Mouse (Mus musculus) adrenal gland, postnatal 10 days (tissue): ENCODE data around the gene Gm3336. TPM values are rescaled to one million over a fixed set of nuclear protein-coding genes. Genes with fewer than 3 reads are reported as not detected.
A peak's percentile ranks its signal among the peaks of the same experiment; 100 is the strongest.

Experiments
- DNase-seq: peaks from one replicate; pipeline ENCODE4 v3.0.0; 2021; ENCODE audit warnings: mixed read lengths
- total RNA-seq, 2 experiments: library from RNA; stranded (reverse); gene quantifications; 2 replicates each; pipeline ENCODE4 v1.2.3; 2021

Gm3336 gene
- total RNA-seq, 2 experiments from 2014 or later: not detected

DNA sequence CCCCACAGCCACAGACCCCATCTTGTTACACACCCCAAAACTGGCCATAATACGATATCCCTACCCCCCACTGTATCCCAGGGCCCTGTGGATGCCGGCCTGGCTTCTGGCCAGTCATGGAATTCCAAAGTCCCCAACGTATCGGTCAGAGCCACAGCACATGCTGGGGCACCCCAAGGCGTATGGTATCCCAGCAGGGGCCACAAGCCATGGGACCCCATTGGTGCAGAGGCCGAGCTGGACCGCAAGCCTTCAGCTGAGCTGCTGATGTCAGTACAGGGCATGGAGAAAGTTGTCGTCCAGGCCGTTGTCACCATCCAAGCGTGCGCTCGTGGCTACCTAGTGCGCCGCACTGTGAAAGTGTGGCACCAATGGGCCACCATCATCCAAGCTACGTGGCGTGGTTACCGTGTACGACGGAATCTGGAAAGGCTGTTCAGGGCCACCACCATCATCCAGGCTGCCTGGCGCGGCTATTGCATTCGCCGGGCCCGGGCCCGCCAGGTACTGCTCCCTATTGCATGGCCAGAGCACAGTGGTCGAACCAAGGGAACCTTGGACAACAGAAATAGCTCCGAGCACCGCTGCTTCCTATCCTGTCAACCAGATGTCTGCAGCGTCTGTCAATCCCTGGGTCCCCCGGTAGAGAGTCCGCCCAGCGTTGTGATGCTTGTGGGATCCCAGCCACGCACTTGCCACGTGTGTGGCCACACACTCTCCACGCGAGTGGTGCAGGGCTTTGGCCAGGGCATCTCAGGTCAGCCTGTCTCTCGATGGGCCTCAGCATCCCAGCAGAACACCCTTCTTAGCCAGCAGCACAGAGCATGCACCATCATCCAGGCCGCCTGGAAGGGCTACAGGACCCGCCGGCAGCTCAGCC is 1.6 kb upstream of the Gm3336 start:
- no peak for DNase-seq

DNA sequence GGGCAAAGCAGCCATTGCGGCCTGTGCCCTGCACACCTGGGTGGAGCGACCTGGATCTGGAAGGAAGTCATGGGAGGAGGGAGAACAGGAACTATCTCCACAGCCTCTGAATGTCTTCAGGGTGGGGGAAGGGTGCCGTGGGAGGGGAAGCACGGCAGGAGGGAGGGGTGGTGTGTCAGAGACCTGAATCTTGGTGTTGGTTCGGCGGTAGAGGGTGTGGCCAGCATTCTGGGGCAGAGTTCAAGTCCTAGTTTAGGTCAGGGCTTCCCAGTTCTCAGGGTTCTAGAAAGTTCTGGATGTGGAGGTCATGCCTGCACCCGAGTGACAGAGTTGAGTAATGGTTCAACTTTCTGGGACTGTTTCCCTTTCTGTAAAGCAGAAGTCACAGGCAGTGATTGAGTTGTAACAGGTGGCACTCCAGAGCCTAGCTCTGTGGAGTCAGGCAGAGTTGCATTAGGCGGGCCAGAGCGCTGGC is 1.5 kb downstream of the Gm3336 start:
- no peak for DNase-seq

DNA sequence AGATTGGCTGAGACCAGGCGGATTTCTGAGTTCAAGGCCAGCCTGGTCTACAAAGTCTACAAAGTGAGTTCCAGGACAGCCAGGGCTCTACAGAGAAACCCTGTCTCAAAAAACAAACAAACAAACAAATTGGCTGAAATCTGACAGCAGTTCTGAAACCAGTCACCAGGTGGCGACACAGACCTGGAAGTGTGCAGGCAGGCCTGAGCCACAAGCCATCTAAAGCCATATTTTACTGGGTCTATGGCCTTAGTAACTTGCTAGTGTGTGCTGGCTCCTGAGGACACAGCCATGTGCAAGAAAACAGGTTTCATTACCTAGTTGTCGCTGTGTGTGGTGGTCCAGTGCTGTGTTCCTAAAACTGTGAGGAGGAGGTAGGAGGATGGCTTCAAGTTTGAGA is 2.4 kb downstream of the Gm3336 start:
- DNase-seq: peak; percentile 87

DNA sequence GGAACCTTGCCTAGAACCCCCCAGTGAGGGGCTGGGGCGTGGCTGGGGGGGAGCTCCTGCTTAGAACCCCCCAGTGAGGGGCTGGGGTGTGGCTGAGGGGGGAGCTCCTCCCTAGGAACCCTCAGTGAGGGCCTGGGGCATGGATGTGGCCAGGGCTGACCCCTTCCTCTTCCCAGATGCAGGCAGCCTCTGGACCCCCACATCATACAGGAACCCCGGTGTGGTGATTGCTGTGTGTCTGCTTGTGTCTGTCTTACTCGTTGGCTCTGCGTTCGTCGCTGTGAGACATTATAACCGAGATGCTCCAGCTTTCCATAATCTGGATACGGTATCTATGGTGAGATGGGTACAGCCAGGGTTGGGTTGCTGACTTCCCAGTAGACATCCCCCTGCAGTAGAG is 3.3 kb downstream of the Gm3336 start:
- DNase-seq: no peak

DNA sequence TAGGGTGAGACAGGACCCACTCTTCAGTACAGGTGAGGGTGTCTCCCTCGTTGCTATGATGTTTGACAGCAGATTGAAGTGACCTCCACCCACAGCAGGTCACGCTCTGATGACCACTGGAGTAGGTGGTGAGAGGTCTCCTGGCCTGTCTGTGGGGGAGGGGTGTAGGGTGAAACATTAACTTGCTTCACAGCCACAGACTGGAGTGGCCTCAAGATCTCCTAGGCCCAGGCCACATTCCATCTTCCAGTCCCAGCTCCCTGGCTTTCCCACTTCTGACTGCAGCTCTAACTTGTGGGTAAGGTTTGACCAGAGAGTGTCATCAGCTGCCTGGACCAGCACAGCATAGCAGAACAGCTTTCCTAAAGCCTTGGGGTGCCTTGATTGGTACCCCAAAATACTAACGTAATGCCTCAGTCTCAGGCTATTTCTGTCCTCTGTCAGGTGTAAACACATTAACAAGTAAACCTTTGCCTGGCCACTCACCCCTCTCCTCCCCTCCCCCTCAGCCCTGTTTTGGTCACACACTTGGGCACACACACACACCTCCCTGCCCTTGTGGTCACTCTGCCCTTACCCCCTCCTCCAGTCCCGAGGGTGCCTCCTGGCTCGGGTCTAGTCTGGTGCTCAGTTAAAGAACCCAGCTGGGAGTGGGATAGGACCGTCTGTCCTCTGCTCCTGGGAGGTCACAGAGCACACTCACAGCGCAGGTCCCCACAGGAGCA is 5.3 kb downstream of the Gm3336 start, which contains the start of gene Pde4c:
Gene Pde4c, plus strand, starts transcription at position 235 of the 725 bp plus-strand sequence.
- DNase-seq: no peak

DNA sequence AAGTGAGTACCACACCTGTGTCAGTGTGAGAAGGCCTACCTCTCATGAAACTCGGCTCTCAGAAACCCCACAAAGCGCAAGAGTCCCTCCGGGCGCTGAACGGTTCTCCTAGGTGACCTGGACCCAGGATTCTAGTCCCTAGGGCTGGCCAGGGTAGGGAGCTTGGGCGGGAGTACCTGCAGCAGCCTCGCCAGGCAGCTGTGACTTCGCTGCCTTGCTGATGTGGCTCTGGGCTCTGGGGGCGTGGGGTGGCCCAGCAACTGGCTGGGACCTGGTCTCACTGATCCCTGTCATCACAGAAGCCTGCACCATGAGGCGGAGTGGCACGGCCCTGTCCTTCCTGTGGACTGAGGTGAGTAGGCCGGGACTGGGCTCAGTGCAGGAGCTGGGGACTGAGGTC is 5.9 kb downstream of the Gm3336 start:
- DNase-seq: no peak

DNA sequence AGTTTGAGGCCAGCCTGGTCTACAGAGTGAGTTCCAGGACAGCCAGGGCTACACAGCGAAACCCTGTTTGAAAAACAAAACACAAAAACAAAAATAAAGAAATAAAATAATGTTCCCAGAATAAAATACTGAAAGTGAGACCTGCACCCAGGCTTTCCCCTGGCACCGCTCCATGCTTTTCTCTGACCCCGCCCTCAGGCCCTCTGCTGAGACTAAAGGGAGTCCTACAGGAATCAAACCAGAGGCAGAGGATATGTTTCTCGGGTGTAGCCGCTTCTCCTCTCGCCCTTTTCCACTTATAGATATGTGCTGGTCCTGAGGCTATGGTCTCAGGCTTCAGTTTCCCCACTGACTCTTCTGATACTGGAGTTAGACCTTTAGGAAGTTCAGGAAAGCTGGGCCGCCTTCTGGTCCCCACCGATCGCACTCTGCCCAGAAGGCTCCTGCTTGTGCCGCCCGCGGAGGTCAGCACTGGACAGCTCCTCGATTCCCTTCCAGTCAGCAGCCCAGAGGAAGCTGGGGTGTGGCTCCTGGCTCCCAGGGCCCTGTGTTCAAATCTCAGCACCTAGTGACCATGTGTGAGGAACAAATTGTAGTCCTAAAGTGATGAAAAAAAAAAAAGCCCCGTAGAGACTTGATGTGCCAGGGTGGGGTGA is 7.6 kb downstream of the Gm3336 start:
- DNase-seq: peak; percentile 72

DNA sequence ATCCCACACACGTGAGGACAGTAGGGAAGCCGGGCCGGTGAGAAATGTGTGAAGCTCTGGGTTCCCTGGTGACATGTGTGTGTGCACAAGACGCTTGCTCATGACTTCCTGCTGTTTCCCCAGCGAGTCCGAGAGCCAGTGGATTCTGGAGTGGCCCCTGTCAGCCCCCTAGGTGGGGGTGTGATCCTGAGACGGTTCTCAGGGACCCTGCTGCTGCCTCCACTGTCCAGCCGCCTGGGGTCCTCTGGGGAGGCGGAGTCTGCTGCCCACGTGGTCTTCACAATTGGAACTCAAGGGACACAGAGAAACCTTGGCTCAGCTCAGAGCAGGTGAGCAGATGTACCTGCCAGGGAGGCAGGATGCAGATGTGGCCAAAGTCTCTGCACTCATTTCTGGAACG is 8.4 kb downstream of the Gm3336 start:
- no peak for DNase-seq

DNA sequence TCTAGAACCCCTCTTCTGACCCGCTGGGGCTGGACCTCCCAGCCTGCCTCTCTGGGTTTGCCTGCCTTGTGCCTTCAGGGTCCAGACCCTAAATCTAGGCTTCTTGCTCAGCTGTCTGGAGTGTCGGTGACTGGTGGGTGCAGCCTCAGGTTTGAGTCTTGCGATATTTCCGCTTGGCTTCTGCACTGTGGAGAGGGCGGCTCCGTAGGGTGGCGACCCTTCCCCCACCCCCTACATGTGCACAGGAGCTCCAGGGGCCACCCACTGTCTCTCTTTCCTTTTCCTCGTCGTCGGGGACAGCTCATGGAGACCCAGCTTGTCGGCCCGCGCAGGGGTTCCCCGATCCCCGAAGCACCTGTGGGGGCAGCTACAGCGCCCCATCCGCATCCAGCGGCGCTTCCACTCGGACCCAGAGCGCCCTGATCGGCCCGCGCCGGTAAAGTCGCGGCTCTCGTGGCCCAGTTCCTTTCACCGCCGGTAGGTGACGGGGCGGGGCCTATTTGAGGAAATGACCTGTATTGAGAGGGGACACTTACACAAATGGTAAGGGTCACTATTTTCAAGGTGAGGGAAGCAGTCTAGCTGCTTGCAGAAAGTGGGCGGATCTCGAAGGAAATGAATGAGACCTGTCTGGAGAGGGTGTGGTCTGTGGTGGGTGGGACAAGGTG is 11.6 kb downstream of the Gm3336 start:
- no peak for DNase-seq

DNA sequence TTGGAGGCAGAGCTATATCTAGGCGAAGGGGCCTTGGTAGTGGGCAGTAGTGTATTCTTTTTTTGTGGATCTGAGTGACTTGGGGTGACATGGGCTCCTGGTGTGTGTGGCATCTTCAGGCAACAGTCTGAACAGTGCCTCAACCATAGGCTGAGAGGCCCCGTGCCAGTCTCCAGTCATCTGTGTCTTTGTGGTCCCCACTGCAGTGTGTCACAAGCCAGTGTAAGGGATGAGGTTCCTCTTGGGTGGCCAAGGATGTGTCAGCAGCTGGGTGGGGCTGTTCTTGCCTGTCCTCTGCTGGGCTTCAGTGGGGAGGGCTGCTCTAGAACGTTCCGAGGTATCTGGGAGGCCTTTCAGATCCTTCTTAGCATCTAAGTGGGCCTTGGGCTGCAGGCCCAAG is 12.6 kb downstream of the Gm3336 start:
- DNase-seq: no peak

DNA sequence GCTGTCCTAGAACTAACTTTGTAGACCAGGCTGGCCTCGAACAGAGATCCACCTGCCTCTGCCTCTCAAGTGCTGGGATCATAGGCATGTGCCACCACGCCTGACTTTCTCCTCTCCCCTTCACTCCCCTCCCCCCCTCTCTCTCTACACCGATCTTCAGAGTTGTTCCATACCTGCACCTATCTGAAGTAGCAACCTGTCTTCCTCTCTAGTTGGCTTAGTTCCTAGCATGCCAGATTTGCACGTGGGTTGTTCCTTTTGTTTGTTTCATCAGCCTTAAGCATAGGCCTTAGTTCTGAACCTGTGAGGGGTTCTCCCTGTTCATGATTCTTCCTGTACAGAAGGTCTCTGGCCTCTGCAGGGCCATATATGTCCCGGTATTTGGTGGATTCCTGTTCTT is 19.4 kb downstream of the Gm3336 start:
- DNase-seq: no peak

DNA sequence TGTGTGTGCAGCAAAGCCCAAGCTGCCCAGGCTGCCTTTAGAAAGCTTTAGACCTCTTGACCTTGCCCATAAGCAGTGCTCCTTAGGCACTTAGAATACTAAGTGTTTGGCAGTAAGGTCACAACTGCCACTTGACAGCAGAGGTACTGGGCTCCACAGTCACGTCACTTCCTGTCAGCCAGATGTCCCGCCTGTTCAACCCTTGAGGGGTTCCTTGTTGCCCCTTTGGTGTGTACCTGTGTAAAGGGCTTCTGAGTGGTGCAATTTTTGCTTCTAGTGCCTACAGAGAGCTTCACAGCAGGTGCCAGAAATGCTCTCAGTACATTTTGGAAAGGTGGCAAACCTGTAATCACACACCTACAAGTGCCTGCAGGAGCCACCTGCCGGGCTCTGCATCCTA is 19.9 kb downstream of the Gm3336 start:
- no peak for DNase-seq

DNA sequence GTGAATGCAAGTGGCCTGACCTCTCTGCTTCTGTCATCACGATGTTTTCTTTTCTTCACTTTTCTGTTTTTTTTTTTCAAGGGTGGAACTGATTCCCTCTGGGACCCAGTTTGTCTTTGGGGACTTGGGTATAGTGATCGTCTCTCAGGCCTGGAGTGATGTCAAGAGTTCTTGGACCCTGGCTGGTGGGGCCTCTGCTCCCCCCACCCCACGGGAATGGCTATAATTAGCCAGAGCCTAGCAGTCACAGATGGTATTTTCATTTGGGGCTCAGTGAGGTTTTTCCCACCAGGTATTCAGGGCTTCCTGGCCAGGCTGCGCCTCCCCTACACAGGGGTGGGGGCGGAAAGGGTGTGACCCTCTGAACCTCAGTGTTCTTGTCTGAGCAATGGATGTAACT is 23.3 kb downstream of the Gm3336 start:
- no peak for DNase-seq

DNA sequence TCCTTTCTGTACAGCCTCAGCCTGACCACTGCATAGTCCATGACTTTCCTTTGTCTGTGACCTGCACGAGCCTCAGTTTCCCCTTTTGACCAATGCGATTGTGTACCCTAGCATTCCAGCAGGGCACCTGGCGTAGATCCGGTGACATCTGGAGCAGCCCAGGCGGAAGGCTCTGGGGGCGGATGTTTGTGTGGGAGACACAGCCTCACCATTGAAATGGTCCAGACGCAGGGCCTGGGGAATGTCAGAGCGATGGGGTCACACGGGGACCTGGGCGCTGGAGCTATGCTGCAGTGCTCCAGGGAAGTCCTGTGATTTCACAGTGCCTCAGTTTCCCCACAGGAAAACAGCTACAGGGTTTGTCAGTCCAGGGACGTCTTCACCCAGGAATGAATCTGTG is 23.8 kb downstream of the Gm3336 start:
- DNase-seq: no peak

DNA sequence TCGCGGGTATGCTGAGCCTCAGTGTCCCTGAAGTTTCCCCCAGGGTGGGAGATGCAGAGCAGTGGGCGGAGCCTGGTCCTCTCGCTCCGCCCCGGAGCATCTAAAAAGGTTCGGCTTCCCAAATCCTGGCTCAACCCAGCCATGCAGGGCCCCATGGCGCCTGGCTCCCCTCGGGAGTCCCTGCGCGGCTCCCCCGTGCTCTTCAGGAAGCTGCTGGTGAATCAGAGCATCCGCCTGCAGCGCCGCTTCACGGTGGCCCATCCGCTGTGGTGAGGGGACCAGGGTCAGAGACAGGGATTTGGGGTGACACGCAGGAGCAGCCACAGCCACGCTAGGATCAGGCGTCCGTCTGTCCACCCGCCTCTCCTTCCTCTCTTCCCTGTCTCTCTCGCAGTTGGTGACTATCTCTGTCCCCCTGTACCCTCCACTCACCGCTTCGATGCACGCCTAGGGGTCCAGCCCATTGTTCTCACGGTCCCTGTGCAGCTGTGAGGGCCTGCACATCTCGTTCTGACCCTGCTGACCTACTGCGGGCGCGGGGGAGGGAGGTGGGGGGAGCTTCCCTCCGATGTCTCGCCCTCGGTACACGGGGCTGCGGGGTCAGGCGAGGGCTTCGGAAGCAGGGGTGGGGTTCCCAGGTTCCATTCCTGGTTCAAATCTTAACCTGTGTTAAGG is 24.8 kb downstream of the Gm3336 start:
- no peak for DNase-seq

DNA sequence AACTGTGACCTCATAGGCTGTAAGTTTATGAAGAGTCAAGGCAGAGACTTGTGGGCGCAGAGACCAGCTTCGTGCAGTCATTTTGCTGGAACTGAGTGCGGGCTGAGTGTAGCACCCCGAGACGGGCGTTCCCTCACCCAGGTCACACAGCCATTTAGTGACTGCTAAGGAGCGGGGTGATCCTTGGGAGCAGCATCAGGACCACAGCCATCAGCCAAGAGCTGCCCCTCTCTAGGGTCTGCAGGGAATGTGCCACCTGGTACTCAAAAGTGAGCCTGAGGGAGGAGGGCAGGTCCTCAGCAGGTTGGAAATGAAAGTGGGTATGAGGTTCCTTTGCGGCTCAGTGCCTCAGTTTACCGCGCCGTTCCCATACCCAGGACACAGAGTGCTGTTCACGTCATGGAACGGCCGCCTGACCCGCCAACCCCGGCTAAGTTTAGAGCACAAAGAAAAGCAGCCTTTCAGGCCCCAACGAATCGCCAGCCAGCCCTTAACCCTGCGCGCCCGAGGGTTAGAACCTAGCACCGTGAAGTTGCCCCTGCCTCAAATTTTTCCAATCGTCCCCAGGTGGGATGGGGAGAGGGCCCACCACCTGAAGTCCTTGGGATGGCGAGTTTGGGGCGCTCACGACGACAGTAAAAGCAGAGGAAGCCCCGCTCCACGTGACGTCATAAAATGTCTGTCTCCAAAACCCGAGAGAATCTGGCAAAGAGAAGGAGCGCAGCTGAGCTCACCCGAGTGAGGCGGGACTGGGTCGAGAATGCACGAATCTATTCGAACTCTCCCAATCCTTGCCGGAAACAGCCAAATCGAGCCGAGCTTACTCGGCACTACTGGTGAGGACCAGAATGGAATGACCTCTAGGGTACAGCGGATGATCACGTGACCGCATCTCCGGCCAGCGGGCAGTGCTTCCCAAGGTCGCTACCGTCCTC is 25.6 kb downstream of the Gm3336 start:
- peak; percentile 83 for DNase-seq

DNA sequence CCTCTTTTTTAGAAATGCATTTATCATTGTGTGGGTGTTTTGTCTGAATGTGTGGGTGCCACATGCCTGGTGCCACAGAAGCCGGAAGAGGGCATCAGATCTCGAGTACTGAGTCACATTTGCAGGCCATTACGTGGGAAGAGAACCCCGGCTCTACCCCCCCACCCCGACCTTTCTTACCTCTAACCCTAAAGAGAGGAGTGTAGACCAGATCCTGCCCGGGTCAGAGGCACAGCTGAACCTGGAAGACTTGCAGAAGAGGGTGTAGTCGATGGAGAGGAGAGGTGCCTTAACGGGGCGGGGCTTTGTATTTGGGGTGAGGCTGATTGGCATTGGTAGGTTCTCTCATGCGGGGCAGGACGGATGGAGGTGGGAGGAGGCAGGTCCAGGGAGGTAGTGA is 26.5 kb downstream of the Gm3336 start:
- no peak for DNase-seq

DNA sequence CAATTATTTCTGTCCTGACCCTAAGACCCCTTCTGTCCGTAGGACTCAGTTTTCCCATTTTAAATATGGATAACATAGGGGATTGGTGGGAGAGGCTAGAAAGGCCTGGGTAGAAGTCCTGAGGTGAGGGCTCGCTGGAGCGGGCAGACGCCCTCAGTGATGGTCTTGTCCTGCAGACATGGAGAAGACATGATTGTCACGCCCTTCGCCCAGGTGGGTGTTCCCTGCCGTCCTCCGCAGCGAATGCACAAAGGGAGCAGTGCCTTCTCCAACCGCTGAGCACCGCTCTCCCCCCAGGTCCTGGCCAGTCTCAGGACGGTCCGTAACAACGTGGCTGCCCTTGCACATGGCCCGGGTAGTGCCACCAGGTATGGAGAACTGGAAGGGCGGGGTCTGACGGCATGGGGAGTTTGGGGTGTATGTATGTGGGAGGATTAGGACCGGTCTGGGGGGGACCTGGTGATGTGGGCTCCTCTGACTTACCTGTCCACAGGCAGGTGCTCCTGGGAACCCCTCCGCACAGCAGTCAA is 27.4 kb downstream of the Gm3336 start:
- no peak for DNase-seq

DNA sequence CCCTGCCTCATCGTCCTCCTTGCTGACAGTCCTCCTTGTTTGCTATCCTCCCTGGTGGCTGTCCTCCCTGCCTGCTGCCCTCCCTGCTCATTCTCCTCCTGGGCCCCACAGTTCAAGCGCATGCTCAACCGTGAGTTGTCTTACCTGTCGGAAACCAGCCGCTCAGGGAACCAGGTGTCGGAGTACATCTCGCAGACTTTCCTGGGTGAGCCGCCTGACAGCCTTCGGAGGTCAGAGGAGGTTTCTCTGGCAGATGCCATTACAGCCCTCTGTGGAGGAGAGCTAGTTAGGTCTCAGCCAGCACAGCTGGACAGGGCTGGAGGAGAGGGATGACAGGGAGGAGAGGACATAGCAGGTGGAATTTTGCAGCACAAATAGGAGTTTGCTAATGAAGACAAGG is 28.3 kb downstream of the Gm3336 start:
- DNase-seq: no peak

DNA sequence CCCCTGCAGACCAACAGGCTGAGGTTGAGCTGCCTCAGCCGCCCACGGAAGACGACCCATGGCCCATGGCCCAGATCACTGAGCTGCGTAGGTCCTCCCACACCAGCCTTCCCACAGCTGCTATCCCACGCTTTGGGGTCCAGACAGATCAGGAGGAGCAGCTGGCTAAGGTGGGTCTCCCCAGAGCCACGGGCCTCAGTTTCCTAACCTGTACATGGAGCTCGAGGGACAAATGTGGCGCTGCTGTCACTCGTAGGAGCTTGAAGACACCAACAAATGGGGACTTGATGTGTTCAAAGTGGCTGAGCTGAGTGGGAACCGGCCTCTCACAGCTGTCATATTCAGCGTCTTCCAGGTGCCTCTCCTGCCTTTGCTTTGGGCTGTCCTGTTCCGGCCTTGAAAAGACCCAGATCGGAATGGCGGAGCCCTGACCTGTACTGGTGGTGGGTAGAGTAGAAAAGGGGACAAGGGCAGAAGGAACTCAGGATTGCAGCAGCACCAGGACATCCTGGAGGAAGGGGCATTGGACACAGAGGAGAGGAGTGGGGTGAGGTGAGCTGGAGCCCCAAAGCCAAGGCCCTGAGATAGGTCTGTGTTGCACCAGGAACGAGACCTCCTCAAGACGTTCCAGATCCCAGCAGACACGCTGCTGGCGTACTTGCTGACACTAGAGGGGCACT is 29.0 kb downstream of the Gm3336 start:
- DNase-seq: no peak
